Mouse (Mus musculus) gastrocnemius, adult 8-10 months (tissue): ENCODE results near the gene Bcap31. TPM values are rescaled to one million over a fixed set of nuclear protein-coding genes. Genes with fewer than 3 reads are reported as not detected.

Experiments used
- total RNA-seq, 4 experiments: library from RNA; stranded (reverse); gene quantifications; 2 replicates each; pipeline ENCODE4 v1.2.4; 2022

Bcap31 gene
- total RNA-seq, 4 experiments from 2014 or later: 51.3 to 65.3 (median 61.4) TPM

Other genes starting within 250 kb of the Bcap31 start
- 10 to 100 TPM; 19.5 to 43.0 (median 27.5) TPM for gene Bgn, start 232.6 kb downstream of the Bcap31 start, total RNA-seq
- 10 to 100 TPM; 10.7 to 14.4 (median 11.3) TPM for gene Atp2b3, start 213.1 kb downstream of the Bcap31 start, total RNA-seq
- gene Dusp9, start 76.8 kb downstream of the Bcap31 start, total RNA-seq: not detected
- gene Pnck, start 56.1 kb downstream of the Bcap31 start, total RNA-seq: 10 to 100 TPM in 2 of 4 experiments, 1 to 10 TPM in 2; 7.8 to 10.8 (median 10.2) TPM
- 100 to 1,000 TPM in 3 of 4 experiments, 10 to 100 TPM in 1; 95.0 to 131 (median 122) TPM for gene Slc6a8, start 43.0 kb downstream of the Bcap31 start, total RNA-seq
- gene Abcd1, start 422 bp upstream of the Bcap31 start, total RNA-seq: 10 to 100 TPM; 16.6 to 20.5 (median 19.7) TPM
- gene Plxnb3, start 40.9 kb upstream of the Bcap31 start, total RNA-seq: under 1 TPM; 0.24 to 0.70 (median 0.39) TPM
- 10 to 100 TPM; 30.4 to 34.6 (median 32.5) TPM for gene Srpk3, start 58.2 kb upstream of the Bcap31 start, total RNA-seq
- 100 to 1,000 TPM; 347 to 391 (median 361) TPM for gene Idh3g, start 70.7 kb upstream of the Bcap31 start, total RNA-seq
- 10 to 100 TPM; 79.3 to 97.7 (median 86.9) TPM for gene Ssr4, start 70.9 kb upstream of the Bcap31 start, total RNA-seq
- gene Pdzd4, start 108.8 kb upstream of the Bcap31 start, total RNA-seq: 1 to 10 TPM in 1 of 4 experiments, under 1 TPM in 3; 0.44 to 1.0 (median 0.81) TPM
- gene Avpr2, start 175.9 kb upstream of the Bcap31 start, total RNA-seq: not detected
- gene L1cam, start 179.9 kb upstream of the Bcap31 start, total RNA-seq: 1 to 10 TPM; 1.7 to 3.1 (median 2.6) TPM
- gene Arhgap4, start 205.7 kb upstream of the Bcap31 start, total RNA-seq: 1 to 10 TPM in 1 of 4 experiments, under 1 TPM in 3; 0.22 to 1.1 (median 0.57) TPM
- gene Naa10, start 205.8 kb upstream of the Bcap31 start, total RNA-seq: 10 to 100 TPM; 46.6 to 61.8 (median 47.7) TPM
- 1 to 10 TPM in 3 of 4 experiments, under 1 TPM in 1; 0.87 to 2.3 (median 1.5) TPM for gene Renbp, start 214.7 kb upstream of the Bcap31 start, total RNA-seq